Mouse (Mus musculus) right cerebral cortex, adult 2 months (tissue): ENCODE measurements around the gene Ero1l.

Experiments
- DNase-seq, 2 experiments: peaks; one replicate each; pipeline ENCODE4 v3.0.0; 2021 to 2022; ENCODE audit warnings: low spot score in 2 of 2

The Ero1l gene

GRCm38 (mm10) chr14:45318426-45319236 is at the start of gene Ero1l:
Ero1l (minus strand) TSS chr14:45318771.
- DNase-seq: peak; percentile 77 to 87

DNA sequence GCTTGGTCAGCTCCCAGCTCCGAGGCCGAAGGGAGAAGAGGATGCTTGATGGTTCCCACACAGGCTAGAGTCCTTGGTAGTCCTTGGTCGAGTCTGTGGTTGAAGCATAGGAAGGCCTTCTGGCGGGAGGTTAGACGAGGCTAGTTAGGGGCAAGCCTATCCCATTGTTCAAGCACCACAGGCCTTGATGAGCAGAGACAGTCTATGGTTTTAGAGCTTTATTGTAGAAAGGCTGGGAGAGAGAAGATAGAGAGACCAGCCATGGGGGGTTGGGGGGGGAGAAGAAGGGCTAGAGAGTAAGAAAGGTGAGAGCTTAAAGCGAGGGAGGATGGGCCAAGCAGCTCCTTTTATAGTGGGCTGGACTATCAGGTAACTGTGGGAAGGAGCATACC is 46.6 kb upstream of the Ero1l start:
- DNase-seq: no peak

DNA sequence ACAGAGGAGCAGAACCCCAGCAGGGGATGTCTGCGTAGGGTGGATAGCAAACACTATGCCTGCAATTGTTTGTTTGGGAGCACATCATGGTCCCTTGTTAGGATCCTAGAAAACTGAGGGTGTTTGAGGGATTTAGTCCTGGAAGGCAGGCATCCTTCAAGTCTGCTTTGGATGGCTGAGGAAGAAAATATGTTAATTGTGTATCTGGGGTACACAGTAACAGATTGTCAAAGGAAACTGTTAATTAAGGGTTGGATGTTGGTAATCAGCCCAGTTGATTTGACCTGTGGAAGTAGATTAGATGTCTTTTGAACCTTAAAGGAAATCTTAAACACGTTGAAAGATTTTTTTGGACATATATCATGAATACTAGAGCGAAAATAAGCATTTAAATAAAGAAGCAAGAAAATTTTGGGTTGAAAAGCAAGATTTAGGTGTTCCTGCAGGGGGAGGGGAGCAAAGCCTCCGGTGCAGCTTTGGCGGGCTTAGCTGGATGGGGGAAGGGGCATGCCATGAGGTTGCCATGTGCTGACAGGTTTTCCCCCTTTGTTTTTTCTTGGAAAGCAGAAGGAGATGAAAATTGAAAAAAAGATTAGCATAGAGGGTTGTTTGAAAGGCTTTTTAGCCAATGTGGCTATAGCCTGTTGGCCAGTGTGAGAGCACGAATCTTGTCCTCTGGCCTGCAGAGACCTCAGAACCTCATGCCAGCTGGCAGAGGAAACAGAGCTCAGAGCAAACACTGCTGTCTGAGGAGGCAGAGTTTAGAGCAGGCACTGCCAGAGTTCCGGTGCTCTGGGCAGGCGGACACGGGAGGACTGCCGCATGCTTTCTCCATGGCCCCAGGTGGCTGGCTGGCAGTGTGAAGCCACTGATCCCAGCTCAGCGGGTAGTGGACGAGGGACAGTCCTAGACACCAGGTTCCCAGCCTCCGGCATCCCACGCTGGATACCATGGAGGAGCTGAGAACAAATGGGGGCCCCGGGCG is 45.9 kb upstream of the Ero1l start:
- DNase-seq: no peak

DNA sequence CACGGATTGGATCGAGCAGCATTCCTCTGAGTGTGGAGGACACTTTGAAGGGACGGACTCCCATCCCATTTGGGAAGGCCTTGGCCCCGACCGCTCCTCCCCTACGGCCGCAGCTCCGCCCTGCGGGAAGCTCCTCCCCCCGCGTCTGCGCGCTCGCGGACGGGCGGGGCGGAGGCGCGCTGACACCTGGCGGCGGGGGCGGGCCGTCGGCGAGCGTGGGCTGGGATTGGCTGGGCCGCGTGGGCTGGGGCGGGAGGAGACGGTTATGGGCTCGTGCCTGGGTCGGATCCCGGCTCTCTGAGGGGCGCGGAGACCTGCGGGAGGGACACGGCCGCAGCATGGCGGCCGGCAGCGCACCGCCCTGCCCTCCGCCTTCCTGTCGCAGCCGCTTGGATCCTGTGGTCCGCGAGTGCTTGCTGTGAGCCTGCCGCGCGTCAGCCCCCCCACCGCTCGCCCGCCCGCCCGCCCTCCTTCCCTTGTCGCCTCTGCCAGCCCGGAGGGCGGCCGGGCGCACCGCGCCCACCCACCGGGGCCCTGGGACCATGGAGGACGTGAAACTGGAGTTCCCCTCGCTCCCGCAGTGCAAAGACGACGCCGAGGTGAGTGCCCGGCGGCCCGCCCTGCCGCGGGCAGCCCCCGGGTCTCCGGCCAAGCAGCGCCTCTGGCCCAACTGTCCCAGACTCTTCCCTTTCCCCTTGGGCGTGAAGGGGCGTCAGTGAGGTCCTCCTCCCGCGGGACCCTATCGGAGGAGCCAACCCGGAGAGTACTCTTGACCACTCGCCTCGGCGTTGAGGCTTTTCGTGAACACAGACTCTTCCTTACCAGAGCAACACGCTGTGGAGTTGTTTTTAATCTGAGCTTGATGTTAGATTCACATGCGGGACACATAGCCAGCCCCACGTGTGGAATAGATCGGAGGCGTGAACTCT is 32.6 kb upstream of the Ero1l start, which contains the start of gene Styx:
TSS of gene Styx (plus strand) at position 163 of the 929 bp plus-strand sequence.
- peak; percentile 86 to 88 for DNase-seq

GRCm38 (mm10) chr14:45329589-45330181 is 11.1 kb upstream of the Ero1l start, which contains the start of gene Psmc6:
Psmc6 (plus strand) TSS chr14:45329788.
- peak; percentile 87 to 89 for DNase-seq

DNA sequence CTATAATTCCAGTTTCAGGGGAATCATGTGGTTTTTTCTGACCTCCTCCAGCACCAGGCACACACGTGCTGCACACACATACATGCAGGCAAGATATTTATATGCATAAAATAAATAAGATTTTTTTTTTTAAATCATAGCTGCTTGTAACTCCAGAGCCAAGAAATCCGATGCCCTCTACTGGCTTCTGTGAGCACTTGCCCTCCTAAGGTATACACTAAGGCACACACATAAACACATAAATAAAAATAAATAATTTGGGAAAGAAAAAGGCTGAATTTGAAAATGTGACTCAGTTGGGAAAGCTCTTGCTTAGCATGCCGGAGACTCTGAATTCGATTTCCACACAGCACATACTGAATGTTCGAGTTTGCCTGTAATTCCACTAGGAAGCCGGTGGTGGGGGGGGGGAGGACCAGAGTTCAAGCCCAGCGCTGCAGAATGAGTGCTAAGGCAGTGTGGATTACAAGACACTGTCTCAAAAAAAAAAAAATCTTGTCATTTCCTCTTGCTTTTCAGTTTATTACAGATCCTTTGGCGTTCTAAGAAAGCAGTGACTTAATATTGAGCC is 10.5 kb upstream of the Ero1l start:
- DNase-seq: no peak

DNA sequence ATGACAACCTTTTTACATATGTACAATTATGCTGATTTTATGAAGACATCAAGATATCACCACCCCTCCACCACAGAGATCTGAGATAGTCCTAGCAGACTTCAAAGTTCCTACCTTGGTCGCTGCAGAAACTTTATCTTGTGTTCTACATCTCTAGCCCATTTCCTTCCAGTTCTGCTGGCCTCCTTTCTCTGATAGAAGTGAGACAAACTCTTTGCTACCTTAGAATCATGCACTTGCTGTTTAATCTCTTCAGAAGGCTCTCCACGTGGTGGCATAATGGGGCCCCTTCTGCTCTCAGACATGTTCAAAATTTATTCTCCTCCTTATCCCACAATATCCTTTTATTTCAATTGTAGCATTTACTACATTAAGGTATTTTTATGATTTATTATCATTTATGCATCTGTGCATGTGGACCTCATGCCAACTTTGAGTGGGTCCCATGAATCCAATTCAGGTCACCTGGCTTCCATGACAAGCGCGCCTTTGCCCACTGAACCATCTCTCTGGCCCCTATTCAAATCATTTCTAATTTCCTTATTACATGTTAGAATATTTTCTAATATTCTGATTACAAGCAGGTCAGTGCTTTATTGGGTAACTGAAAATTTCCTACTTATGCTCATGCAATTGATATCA is 9.6 kb upstream of the Ero1l start:
- DNase-seq: no peak

DNA sequence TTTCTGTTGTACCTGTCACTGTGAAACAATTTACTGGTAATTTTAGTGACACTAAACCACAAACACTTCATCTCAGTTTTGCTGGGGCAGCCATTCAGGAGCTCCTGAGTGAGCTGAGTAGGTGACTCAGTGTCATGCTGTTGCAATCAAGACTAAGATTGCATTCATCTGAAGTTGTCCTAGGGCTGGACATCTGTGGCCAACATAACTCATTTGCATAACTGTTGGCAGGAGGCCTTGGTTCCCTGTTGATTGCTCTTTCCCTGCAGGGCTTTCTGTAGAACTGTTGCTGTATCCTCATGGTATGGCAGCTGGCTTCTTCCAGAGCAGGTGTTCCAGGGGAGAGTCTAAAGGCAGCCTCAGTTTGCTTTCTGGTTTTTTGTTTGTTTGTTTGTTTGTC is 6.9 kb upstream of the Ero1l start:
- no peak for DNase-seq

- DNase-seq: no peak
Observed at GRCm38 (mm10) chr14:45323320-45323719, 4.7 kb upstream of the Ero1l start.

DNA sequence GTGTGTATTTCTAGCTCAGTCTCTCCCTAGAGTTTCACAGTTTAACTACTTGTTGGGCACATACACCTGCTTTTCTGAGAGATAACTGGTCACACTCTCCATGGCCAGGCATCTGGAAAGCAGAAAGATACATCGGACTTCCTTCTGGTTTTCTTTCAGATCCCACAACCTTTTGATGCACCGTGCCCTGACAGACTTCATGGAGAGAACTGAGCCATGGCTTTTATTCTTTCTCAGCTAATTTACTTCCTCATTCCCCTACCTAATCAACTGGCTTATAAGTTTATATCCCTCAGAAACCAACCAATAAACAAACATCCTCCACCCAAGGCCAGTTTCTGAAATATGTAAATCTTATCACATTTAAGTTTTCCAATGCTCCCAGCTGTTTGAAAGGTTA is 3.9 kb upstream of the Ero1l start:
- no peak for DNase-seq

DNA sequence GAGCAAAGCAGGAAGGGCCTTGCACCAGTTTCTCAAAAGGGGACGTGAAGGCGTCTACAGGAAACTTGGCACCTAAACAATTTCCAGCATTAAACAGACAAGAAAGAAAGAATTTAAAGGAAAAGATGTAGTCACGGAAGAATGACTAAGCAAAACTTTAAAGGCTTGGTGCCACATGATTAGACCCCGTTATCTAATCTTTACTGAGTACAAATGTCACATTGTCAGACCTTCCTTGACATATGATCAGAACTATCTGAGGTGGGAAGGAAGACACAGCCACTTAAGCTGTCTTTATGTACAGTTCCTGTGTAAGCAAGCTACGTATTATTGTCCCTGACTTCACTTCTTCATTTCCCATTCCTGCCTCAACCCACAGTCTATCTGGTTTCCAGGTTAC is 3.1 kb upstream of the Ero1l start:
- peak in 1 of 2 experiments; percentile 19 for DNase-seq

- no peak for DNase-seq
Observed at GRCm38 (mm10) chr14:45321067-45321466, 2.5 kb upstream of the Ero1l start.

DNA sequence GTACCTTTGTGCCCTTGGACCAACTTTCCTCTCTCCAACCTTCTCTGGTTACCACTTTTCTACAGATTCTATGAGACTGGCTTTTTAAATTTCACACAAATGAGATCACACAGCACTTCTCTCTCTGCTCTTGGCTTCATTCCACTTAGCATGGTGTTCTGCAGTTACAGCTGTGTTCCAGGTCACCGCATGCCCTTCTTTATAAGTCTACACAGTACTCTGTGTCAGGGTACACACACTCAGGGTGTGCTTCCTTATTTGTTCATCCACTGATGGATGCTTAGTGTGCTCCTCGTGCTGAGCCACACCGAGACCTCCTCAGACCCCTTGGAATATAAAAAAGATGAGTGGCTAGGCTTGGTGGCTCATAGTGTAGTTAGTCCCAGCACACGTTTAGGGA is 1.5 kb upstream of the Ero1l start:
- DNase-seq: no peak

DNA sequence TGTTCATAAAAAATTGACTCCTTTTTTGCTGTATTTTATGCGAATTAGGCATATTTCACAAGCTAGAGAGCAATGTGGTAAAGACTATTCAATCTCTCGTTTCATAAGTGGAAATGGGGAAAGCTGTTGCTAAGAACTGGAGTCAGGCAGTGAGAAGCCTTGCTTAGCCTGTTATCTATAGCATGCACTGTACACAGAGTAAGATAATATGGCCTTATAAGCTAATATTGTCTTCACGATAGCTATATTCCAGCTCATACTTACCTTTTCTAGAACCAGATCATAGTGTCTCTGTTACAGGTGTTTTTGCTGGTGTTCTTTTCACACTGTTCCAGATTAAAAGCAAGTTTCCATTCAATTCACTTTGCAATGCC is 653 bp upstream of the Ero1l start:
- no peak for DNase-seq

GRCm38 (mm10) chr14:45317921-45318411 is 605 bp downstream of the Ero1l start:
- DNase-seq: peak; percentile 30 to 39

DNA sequence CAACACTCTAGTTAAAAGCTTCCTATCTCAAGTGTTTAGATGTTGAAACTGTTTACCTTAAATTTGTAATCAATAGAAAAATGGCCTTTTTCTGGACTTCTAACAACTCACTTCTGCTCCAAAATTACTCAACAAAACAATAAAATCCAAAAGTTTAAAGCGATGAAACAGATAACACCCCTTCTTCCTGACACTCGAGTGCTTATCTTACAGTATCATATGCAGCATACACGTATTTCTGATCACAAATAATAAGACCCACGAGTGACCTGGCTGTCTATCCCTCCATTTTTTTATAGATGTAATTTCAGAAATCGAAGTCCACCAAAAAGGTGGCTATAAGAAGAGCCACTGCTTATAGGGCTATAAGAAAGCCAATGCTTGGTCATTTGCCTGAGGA is 1.6 kb downstream of the Ero1l start:
- DNase-seq: no peak

DNA sequence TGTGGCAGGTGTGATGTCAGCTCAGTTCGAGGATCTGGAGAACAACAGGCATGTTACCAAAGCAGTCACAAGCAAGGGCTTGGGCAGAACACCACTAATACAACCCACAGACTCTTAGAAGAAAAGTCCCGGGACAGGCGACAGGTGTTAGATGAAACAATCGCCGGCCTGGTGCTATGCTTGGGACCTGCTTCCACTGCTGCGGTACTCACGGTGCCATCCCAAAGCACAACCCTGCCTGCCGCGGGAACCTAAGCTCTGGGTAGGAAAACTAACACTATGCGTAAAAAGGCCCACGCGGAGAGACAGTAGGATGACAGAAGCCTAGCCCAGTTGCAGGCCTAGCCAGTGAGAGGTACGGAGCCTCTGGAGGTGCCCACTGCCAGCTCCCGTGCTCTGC is 8.5 kb downstream of the Ero1l start:
- no peak for DNase-seq

- no peak for DNase-seq
Observed at GRCm38 (mm10) chr14:45309646-45310045, 8.9 kb downstream of the Ero1l start.

- DNase-seq: no peak
Observed at GRCm38 (mm10) chr14:45307630-45308328, 10.8 kb downstream of the Ero1l start.
